Mouse (Mus musculus) gastrocnemius, adult 18-20 months (tissue): Measurements from ENCODE around the gene Esrrb. TPM values are rescaled to one million over a fixed set of nuclear protein-coding genes. Genes with fewer than 3 reads are reported as not detected.
A peak's percentile ranks its signal among the peaks of the same experiment; 100 is the strongest.

Experiments used
- DNase-seq: peaks from one replicate; pipeline ENCODE4 v3.0.0; 2021; ENCODE audit warnings: low spot score
- total RNA-seq, 2 experiments: library from RNA; stranded (reverse); gene quantifications; 2 replicates each; pipeline ENCODE4 v1.2.3; 2021

Esrrb gene
- total RNA-seq, 2 experiments from 2014 or later, result 5.8 to 9.9 TPM

DNA sequence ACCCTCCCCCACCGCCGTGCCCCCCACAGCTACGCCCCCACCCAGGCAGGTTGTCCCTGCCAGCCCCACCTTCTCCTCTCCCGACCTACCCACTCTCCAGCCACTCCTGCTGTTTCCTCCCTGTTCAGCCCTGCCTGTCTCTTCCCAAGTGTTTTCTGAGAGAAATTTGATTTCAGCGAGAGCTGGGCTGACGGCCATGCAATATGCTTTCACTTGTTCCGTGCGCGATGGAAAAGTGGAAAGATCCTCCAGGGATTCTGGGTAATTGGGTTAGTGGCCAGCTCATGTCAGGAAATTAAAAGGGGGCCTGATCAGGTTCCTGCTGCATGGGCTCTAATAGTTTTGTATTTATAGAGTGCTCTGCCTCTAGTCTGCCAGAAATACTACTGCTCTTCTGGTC is 131.9 kb downstream of the Esrrb start:
- DNase-seq, result peak; percentile 35

DNA sequence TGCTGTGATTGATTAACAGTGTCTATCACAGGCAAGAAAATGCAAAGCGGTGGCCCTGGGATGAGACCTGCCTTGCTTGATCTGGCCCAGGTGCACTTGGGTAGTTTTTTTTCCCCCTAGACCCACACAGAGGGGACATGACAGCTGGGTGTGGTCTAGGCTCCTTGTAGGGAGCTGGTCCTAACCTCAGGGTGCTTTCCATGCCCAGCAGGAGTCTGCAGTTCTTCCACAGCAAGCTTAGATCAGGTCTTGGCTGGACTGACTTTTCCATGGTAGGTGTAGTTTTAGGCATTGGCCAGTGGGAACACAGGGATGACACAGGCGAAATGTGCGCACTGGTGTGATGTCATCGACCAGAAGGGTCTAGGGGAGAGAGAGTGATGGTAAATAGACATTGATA is 136.2 kb downstream of the Esrrb start:
- DNase-seq, result no peak

DNA sequence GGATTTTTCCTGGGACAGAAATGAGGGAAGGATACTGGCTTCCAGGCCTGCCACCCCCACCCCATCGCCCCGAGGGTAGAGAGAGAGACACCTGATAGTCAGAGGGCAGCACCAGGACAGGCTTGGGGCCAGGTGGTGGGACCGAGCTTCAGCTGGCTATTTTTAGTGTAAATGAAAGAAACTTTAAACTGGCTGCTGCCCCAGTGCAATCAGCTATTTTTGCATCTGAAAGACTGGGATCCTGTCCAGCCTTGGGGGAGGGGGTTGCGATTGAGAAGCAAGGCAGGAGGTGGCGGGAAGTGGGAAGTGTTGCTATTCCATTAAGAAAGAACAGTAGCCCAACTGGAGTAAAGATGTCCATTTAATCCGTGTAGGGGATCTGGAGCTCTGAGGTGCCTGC is 137.8 kb downstream of the Esrrb start:
- DNase-seq, result peak; percentile 90

DNA sequence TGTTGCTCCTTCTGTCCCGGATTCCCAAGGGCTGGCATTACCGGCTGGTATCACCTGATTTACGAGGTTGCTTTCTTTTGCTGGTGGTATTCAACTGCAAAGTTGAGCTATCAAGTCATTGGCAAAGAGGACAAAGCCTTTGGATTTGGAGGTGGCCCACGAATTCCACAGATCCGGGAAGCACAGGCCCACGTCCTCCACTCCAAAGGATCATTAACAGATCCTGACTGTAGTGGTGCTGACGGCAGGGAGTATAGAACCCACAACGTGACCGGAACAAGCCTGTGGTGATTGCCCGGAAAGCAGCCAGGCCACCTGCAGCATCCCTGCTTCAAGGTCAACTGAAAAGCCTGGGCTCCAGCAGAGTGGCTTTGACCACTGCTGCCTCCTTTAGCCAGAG is 140.8 kb downstream of the Esrrb start:
- DNase-seq, result no peak

DNA sequence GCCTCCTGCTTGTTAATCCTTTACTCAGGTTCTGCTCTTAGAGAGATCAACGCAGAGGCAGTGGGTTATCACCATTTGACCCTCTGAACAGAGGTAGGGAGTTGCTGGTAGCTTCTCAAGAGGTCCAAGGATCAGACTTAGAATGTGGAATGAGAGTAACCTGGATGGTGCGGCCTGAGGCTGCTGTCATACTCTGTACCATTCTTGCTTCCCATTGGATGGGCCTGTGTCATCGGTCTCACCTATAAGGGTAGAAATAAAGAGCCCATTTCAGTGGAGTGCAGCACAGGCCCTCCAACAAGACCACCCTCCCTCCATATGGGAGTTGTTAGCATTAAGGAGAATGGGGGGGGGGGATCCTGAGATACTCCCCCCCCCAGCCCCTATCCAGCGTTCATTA is 143.0 kb downstream of the Esrrb start:
- no peak for DNase-seq

DNA sequence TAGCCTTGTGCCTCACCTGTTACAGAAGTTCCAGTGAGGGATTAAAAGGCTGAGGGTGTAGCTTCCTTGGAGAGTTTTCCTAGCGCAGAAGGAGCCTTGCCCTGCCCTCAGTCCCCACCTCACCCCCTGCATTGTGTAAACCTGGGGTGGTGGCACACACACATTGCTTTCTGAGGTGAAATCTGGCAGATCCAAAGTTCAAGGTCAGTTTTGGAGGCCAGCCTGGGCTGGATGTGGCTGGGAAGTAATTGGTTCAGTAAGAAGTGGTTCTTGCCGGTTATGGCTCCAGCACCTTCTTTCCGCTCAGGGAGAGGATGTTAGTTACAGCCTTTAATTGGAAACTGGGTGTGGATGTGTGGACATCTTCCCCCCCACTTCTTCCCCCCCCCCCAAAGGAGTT is 143.4 kb downstream of the Esrrb start:
- DNase-seq, result no peak

DNA sequence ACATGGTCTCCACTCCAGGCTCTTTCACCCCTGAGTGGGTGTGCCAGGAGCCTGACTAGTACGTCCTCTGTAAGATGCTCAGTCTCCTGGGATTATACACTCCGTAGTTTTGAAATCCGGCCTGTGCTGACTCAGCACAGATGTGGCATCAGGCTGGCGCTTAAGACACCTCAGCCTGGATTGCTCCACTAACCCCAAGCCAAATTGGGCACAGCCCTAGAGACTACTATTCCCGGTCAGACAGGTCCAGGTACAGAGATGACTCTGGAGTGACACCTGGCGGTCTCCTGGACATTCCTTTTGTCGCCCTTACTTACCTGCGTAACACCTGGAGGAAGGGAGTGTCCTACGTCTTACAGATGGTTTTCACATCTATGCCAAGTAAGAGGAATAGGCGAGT is 146.8 kb downstream of the Esrrb start:
- DNase-seq, result no peak

DNA sequence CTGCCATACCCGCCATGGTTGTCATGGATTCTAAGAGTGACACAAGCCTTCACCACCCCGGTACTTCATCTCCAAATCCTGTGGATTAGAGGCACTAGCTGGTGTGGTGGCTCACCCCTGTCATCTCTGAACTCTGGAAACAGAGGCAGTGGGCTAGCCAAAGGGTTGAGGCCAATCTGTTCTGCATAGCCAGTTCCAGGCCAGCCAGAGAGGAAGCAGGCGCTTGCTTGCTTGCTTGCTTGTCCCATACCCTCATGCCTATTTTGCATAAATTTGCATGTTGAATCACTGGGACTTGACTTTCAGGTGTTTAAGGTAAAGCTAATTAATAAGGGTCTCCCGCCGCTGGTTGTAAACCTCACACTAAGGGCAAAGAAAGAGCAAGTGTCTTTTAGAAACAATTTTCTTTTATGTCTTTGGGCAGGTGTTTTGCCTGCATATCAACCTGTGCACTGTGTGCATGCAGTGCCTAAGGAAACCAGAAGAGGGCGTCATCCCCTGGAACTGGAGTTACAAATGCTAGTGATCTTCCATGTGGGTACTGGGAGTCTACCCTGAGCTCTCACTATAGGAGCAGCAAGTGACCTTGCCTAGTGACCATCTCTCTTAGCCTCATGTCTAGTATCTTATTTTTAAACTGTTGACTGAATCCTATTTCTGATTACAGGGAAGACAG is 147.5 kb downstream of the Esrrb start:
- no peak for DNase-seq

DNA sequence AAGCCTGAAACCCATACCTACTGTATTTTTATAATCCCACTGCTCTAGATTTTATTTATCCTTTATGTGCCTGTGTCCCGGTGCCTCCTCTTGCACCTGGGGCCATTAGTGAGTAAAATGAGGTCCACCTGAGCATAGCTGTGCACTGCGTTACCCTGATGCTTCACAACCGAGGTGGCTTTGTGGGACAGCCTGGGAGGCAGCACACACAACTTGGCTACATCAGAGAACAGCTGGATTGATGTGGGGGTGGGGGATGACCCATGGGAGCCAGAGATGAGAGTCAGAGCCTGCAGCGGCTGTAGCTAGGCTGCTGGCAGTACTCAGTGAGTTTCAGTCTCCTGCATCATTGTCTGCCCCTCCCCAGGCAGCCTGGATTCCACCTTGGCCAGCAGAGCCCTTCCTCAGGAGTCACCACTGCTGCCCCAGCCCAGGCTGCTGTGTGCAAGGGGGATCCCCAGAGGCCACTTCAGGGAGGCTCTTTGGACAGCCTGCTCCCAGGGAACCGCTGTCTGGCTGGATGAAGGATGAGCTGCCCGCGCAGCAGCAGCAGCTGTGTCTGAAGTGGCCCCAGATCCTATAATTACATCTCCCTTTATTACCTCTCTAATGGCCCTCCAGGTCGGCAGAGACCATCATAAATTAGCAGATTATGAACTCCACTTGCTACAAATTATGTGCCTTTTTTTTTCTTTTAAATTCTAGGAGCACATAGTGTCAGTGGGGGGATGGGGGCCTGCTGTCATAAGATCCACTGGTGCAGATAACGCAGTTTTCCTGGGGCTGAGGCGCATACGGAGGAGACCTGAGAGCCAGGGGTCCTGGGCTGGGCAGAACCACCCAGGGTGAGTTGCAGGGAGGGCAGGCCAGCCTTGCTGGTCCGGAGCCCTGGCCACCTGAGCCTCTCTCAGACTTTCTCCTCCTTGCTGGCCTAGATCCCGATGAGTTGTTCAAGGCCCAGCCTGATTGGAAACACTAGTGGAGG is 148.7 kb downstream of the Esrrb start:
- DNase-seq, result no peak

DNA sequence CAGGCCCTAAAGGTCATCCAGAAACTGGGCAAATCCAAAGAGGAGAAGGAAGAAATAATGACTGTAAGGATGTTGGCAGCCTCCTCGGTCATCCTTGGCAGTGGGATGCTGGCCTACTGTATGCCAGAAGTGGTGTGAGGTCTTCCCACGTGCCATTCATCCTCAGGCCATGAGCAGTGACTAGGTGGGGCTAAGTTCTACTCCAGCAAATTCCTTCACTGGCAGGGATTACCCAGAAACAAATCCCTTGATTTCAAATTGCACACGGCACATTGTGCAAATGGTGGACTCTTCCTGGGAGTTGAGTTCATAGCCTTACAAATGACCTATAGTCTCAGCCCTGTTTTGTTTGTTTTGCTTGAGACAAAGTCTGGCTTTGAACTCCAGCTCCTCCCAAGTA is 151.4 kb downstream of the Esrrb start:
- no peak for DNase-seq

DNA sequence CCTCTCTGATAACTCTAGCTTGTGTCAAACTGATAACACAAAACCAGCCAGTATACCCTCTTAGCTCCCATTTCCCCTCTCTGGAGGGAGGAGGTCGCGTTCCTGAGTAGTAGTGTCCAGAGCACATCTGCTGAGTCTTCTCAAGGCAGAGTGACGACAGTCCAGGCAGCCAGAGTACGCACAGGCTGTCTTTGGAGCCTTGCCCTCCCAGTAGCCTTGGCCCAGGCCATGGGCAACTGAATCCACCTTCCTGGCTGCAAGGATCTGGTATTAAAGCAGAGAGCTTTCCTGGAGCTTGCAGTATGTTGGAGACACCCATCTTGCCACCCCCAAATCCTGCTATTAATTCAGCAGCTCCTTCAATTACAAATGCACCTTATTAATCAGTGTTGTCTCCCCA is 152.7 kb downstream of the Esrrb start:
- no peak for DNase-seq

DNA sequence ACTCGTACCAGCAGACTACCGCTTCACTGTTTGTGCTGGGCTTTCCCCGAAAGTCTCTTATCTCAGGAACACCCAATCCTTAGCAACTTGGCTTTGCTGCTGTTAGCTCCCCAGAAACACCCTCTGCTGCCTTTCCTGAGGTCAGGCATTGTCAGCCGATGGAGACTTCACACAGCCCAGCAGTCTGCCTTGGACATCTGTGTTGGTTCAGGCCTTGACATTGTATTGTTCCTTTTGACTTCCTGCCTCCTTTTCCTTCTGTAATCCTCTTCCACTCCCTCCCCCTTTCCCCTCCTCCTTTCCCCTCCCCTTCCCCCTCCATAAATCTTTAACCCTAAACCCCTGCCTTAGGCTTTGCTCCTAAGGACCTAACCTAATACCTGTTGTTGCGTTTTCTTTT is 155.7 kb downstream of the Esrrb start:
- no peak for DNase-seq

DNA sequence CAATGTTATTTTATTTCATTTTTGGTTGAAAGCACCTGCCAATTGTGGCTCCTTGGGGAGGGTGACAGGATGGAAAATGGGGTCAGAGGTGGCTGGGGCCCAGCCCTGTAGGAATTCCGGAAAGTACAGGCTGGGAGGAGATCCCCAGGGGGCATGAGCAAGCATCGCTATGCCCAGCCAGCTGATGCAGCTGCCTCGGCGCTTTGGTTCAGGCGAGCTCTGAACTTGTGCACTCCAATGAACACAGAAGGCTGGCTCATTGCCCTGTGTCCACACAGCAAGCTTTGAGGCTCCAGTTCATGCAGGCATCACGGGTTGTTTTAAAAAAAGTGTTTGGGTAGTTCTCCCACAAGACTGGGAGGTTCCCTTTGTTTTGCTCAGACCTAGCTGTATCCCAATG is 156.8 kb downstream of the Esrrb start:
- DNase-seq, result peak; percentile 44

DNA sequence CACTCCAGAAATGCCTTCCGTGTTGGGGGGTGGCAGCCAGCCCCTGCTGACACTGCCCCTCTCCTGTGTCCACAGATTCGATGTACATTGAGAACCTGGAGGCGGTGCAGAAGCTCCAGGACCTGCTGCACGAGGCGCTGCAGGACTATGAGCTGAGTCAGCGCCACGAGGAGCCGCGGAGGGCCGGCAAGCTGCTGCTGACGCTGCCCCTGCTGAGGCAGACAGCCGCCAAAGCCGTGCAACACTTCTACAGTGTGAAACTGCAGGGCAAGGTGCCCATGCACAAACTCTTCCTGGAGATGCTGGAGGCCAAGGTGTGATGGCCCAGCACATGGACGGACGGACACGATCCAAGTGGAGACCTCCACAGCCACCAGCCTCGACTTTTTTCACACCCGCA is 157.8 kb downstream of the Esrrb start:
- no peak for DNase-seq

DNA sequence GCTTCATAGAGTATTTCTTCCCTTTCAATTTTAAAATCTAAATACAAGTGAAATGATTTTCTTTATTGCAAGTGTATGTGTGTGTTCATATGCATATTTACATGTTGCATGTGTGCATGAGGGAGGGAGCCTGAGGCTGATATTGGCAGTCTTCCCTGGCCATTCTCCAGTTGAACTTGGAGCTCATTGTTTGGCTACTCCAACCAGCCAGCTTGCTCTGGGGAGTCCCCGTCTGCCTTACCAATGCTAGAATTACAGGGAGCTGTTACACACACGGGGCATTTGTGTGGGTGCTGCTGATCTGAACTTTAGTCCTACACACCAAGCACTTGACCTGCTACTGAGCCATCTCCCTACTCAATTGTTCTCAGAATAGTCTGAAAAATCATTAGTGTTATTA is 173.4 kb downstream of the Esrrb start:
- DNase-seq, result no peak

DNA sequence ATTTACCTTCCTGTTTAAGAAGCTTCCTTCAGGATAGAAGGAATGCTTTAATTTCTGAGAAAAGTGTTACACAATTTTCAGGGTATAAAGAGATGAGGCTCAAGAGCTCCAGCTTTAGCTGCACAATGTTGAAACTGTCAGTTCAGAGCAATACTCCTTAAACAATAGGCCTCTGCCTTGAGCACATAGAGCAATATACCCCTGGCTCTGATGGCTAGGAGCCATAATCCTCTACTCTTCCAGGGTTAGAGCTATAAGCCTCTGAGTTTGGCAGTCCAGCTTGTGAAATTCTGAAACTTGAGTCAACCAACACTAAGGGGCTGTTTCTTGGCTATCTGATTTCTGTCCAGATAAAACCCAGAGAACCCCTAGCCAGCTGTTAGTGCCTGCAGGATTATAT is 176.9 kb downstream of the Esrrb start:
- DNase-seq, result no peak

DNA sequence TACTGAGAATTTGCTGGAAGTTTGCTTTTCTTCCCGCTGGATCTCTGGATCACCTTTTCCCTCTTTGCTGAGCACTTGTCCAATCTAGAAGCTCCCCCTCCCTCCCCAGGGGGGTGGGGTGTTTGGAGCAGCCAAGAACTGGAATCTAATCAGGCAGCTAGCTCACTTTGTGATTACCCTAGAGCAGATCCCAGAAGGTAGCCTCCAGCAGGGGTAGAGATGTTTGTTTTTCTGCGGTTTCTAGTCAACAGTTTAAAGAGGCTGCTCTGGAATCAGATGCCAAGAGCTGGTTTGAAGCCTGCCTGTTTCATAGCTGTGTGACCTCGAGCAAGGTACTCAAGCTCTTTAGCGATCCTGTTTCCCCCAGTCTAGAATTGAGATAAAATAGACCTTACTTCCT is 177.8 kb downstream of the Esrrb start:
- peak; percentile 20 for DNase-seq

DNA sequence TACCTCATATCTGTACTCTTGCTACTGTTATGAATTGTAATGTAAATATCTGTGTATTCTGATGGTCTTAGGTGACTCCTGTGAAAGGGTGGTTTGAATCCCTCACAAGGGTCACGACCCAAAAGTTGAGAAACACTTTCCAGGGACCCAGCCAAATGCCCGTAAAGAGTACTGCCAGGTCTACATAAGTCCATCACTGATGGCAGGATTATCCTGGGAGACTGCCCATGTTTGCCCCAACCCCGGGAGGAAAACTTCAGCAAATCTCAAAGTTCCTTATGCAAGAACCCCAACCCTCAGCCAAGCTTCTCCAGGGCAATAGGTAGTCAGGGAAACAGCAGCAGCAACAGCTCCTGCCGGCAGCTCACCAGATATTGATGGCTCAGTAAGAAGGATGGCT is 178.6 kb downstream of the Esrrb start:
- DNase-seq, result no peak

DNA sequence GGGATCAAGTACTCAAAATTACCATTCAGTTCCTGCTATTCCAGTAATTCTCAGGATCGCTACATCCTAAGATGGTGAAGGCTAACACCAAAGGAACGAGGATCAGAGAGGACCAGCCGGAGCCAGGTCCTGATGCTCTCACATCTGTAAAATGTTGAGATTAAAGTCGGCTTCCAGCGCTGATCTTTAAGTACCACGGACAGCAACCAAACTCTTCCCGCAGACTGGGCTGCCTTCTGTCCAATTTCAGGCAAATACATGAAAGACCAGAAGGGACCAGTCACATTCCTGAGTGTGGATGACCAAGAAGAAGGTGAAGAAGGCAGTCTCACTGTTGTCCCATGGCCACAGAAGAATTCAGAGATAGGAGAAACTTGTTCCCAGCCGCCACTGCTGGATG is 186.9 kb downstream of the Esrrb start:
- no peak for DNase-seq

DNA sequence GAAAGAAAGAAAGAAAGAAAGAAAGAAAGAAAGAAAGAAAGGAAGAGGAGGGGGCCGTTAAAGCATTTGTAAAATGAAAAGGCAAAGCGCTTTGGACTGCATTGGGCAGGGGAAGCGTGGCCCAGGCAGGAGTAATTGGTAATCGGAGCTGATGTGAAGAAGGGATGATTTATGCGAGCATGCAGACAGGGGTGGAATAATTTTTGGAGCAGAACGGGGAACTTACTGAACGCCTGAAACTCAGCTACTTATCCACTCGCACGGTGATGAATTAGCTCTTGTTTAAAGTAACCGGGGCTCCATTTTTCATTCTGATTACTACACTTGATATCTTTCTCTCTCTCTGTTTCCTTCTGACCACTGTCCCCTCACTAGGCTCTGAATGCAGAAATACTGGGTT is 192.1 kb downstream of the Esrrb start:
- no peak for DNase-seq

DNA sequence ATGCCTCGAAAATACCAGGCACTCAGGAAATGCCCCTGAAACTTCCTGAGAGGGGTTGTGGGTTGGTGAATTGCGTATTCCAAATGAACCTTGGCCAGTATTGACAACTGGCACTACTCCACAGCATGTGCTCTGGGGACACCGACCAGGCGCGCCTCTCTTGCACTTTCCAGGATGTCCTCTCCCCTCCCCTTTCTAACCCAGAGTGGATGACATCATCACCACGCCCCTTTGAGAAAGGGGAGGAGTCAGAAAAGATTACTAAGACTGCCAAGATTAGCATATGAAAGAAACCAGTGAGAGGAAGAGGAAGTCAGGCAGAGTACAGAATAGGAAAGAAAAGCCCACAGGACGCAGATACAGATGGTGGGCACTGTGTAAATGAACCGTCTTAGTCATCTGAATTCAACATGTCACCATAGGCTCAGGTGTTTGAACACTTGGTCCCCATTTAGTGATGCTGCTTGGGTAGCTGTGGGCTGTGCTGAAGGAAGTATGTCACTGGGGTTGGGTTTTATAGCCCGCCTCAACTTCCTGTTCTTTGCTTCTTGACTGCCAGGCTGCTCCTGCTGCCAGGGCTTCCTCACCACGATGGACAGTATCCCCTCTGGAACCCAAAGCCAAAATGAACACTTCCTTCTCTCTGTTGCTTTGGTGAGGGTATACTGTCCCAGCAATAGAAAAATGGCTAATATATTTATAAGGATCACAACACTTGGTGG is 196.0 kb downstream of the Esrrb start:
- no peak for DNase-seq

DNA sequence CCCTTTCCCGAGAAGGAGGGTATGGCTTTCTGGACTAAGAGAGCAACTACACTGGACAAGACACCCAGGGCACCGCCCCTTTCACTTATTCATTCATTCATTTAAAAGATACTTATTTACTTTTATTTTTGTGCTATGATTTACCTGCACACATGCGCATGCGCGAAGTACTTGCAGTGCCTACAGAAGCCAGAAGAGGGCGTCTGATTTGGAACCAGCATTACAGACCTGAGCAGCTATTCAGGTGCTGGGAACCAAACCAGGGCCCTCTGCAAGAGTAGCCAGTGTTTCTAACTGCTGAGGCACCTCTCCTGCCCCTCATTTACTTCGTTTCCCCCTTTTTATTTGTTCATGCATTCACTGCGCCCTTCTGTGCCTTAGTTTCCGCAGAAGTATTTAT is 198.0 kb downstream of the Esrrb start:
- DNase-seq, result no peak
